Mouse (Mus musculus) liver, embryonic 11.5 days (tissue): ENCODE results near the gene Kcnc1. TPM values are rescaled to one million over a fixed set of nuclear protein-coding genes. Genes with fewer than 3 reads are reported as not detected.

Experiments used
- ATAC-seq: fragments of 200-750 bp; cut with Nextera tagmentation; replicated peaks from 2 replicates; pipeline ENCODE4 v1.8.0; 2017; ENCODE audit warnings: moderate number of reproducible peaks, mild to moderate bottlenecking, moderate TSS enrichment, moderate library complexity; ENCODE audit not compliant: low FRiP score
- DNase-seq: peaks from one replicate; pipeline ENCODE4 v3.0.0-alpha.2; 2017; ENCODE audit warnings: low spot score
- H3K27ac ChIP-seq: fragments of 300-500 bp; sonication (generic); 2 replicates; pipeline ENCODE4 v1.5.1; 2014; ENCODE audit warnings: mild to moderate bottlenecking, low read depth, low read length, control low read depth
- H3K27me3 ChIP-seq: fragments of 300-500 bp; sonication (generic); replicated peaks from 2 replicates; pipeline ENCODE4 v1.6.1; 2014; ENCODE audit warnings: low read length, mixed read lengths; ENCODE audit not compliant: control insufficient read depth, insufficient read depth
- H3K36me3 ChIP-seq: fragments of 300-500 bp; sonication (generic); 2 replicates; pipeline ENCODE4 v1.6.1; 2014; ENCODE audit warnings: mild to moderate bottlenecking, low read length, moderate library complexity, mixed read lengths; ENCODE audit not compliant: control insufficient read depth, insufficient read depth
- H3K4me1 ChIP-seq: fragments of 300-500 bp; sonication (generic); replicated peaks from 2 replicates; pipeline ENCODE4 v1.6.1; 2014; ENCODE audit warnings: low read length, mixed read lengths; ENCODE audit not compliant: control insufficient read depth, insufficient read depth
- H3K4me2 ChIP-seq: fragments of 300-500 bp; sonication (generic); 2 replicates; pipeline ENCODE4 v1.6.1; 2014; ENCODE audit warnings: mild to moderate bottlenecking, control low read depth, moderate library complexity
- H3K4me3 ChIP-seq: fragments of 300-500 bp; sonication (generic); 2 replicates; pipeline ENCODE4 v1.5.1; 2014; ENCODE audit warnings: low read depth, low read length, control low read depth
- H3K9ac ChIP-seq: fragments of 300-500 bp; sonication (generic); 2 replicates; pipeline ENCODE4 v1.6.1; 2014; ENCODE audit warnings: low read depth, low read length, control low read depth
- H3K9me3 ChIP-seq: fragments of 300-500 bp; sonication (generic); 2 replicates; pipeline ENCODE4 v1.6.1; 2016; ENCODE audit warnings: low read length, inconsistent platforms, mixed read lengths; ENCODE audit not compliant: control insufficient read depth
- WGBS: fragments of 180-500 bp; shearing (Covaris S2); extraction: QIAGEN DNeasy Blood & Tissue Kit; methylation state at CpG from one replicate; pipeline ENCODE4 v1.1.7; 2014; 5-methylcytosine and 5-hydroxymethylcytosine counted together
- polyA plus RNA-seq: library from polyadenylated mRNA; unstranded; fragments of >200 nt; fragmentation: Nextera tagmentation; extraction: Ambion mirVana; gene quantifications from 2 replicates; pipeline ENCODE4 v1.2.1, GENCODE M21; 2014

Gene Kcnc1
- polyA plus RNA-seq, 1 experiment from 2014 or later: 0.32 TPM

DNA sequence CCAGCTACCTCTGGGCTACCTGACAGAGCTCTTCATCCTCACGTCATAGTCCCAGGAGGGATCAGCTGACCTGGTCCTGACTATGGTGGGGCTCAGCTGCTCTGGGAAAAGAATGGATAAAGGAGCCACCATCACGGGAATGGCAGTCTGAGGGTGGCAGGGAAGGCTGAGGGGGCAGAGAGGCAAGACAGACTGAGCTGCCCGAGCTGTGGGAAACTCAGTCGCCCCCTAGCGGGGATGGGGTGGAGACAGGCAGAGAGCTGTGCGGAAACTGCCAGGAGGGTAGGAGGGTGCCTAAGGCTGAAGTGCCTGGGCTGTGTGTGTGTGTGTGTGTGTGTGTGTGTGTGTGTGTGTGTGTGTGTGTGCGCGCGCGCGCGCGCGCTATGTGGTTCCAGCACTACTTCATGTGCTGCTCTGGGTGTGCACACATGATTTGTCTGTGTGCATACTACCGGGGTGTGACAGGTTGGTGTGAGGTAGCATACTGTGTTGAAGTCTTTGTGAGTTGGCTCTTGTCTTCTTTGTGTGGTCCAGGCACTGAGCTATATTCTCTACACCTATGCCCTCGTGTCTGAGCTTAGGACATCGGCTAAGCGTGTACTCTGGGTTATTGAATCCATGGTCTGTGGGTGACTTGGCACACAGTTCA lies 26.6 kb downstream of the Kcnc1 start:
- ATAC-seq: no peak
- peak; percentile 38 for DNase-seq
- Histone ChIP-seq H3K27me3 (no peaks in the 10 kb centered on the region), H3K36me3 (no peaks in the 10 kb centered on the region), H3K27ac (no peak overlapping the region), H3K4me2 (no peak overlapping the region), H3K9me3 (no peaks in the 10 kb centered on the region), H3K9ac (no peak overlapping the region), H3K4me1 (no peaks in the 10 kb centered on the region), H3K4me3 (no peak overlapping the region)
- 50% methylated on average over 18 of the region's 18 CpGs for WGBS

- H3K36me3 ChIP-seq: no peaks in the 10 kb centered on the region
- H3K27me3 ChIP-seq: no peaks in the 10 kb centered on the region
- H3K27ac ChIP-seq: no peak overlapping the region
- H3K4me2 ChIP-seq: no peak overlapping the region
- H3K4me3 ChIP-seq: no peak overlapping the region
- WGBS: 55% methylated on average over 3 of the region's 3 CpGs
- DNase-seq (no peak), ATAC-seq (no peak)
- H3K9me3 ChIP-seq: no peaks in the 10 kb centered on the region
- H3K4me1 ChIP-seq: no peaks in the 10 kb centered on the region
- no peak overlapping the region for H3K9ac ChIP-seq
Observed at GRCm38 (mm10) chr7:46423951-46424350, 27.7 kb downstream of the Kcnc1 start.

DNA sequence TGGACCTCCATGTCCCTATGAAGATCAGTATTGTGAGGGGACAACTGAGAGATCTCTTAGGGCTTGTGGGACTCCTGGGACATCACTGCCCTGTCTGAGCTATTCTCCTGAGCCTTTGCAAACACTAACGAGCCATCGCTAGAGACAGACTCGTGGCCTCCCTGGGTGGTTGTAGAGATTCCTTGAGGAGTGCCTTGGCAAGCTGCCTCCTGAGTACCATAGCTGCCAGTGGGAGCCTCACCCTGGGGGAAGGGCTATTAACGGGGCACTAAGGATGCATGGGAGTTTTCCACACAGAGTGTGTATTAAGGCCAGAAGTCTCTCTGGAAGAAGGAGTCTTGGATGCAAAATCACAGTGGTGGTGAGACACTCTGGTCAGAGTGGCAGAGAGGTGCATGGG lies 28.7 kb downstream of the Kcnc1 start:
- WGBS: 68% methylated on average over 4 of the region's 4 CpGs
- H3K27ac ChIP-seq: no peak overlapping the region
- H3K4me2 ChIP-seq: no peak overlapping the region
- no peaks in the 10 kb centered on the region for H3K36me3 ChIP-seq
- H3K4me3 ChIP-seq: no peak overlapping the region
- H3K9ac ChIP-seq: no peak overlapping the region
- no peaks in the 10 kb centered on the region for H3K9me3 ChIP-seq
- no peaks in the 10 kb centered on the region for H3K27me3 ChIP-seq
- ATAC-seq (no peak), DNase-seq (no peak)
- no peaks in the 10 kb centered on the region for H3K4me1 ChIP-seq

GRCm38 (mm10) chr7:46433874-46434273 lies 37.6 kb downstream of the Kcnc1 start:
- ATAC-seq: no peak

GRCm38 (mm10) chr7:46435833-46436232 lies 39.5 kb downstream of the Kcnc1 start:
- H3K9me3 ChIP-seq: no peaks in the 10 kb centered on the region
- ATAC-seq (no peak), DNase-seq (no peak)
- no peak overlapping the region for H3K4me2 ChIP-seq
- no peaks in the 10 kb centered on the region for H3K27me3 ChIP-seq
- H3K4me3 ChIP-seq: no peak overlapping the region
- no peaks in the 10 kb centered on the region for H3K36me3 ChIP-seq
- no peaks in the 10 kb centered on the region for H3K4me1 ChIP-seq
- no peak overlapping the region for H3K9ac ChIP-seq
- WGBS: 79% methylated on average over 5 of the region's 5 CpGs
- no peak overlapping the region for H3K27ac ChIP-seq

More at GRCm38 (mm10) chr7:46433874-46434273, 37.6 kb downstream of the Kcnc1 start:
- Histone ChIP-seq H3K9me3 (no peaks in the 10 kb centered on the region), H3K27me3 (no peaks in the 10 kb centered on the region), H3K4me1 (no peaks in the 10 kb centered on the region), H3K27ac (no peak overlapping the region), H3K9ac (no peak overlapping the region), H3K4me3 (no peak overlapping the region), H3K36me3 (no peaks in the 10 kb centered on the region), H3K4me2 (no peak overlapping the region)
- 75% methylated on average over 5 of the region's 5 CpGs for WGBS
- DNase-seq: no peak

GRCm38 (mm10) chr7:46438537-46439141 lies 42.3 kb downstream of the Kcnc1 start:
- no peaks in the 10 kb centered on the region for H3K36me3 ChIP-seq
- H3K27ac ChIP-seq: no peak overlapping the region
- H3K4me3 ChIP-seq: no peak overlapping the region
- ATAC-seq (no peak), DNase-seq (no peak)
- no peak overlapping the region for H3K4me2 ChIP-seq
- no peaks in the 10 kb centered on the region for H3K9me3 ChIP-seq
- H3K4me1 ChIP-seq: no peaks in the 10 kb centered on the region
- H3K9ac ChIP-seq: no peak overlapping the region
- WGBS: 52% methylated on average over 9 of the region's 9 CpGs
- no peaks in the 10 kb centered on the region for H3K27me3 ChIP-seq

- Histone ChIP-seq H3K4me2 (no peak overlapping the region), H3K9me3 (no peaks in the 10 kb centered on the region), H3K4me3 (no peak overlapping the region), H3K9ac (no peak overlapping the region), H3K27ac (no peak overlapping the region), H3K27me3 (no peaks in the 10 kb centered on the region), H3K36me3 (no peaks in the 10 kb centered on the region), H3K4me1 (no peaks in the 10 kb centered on the region; the same call in 1 of the 2 replicates)
- WGBS: 79% methylated on average over 10 of the region's 10 CpGs
- no peak for DNase-seq
- no peak for ATAC-seq
Observed at GRCm38 (mm10) chr7:46443163-46443562, 46.9 kb downstream of the Kcnc1 start.

- Histone ChIP-seq H3K4me2 (no peak overlapping the region), H3K9ac (no peak overlapping the region), H3K4me3 (no peak overlapping the region), H3K36me3 (no peaks in the 10 kb centered on the region), H3K27ac (no peak overlapping the region), H3K9me3 (no peaks in the 10 kb centered on the region), H3K27me3 (no peaks in the 10 kb centered on the region), H3K4me1 (no peaks in the 10 kb centered on the region; the same call in 1 of the 2 replicates)
- DNase-seq (no peak), ATAC-seq (0 out of 2 replicates have a peak, but pooled peaks have one; percentile 36)
- WGBS: 49% methylated on average over 6 of the region's 6 CpGs
Observed at GRCm38 (mm10) chr7:46445896-46446295, 49.6 kb downstream of the Kcnc1 start.
